Mouse (Mus musculus) kidney, postnatal 0 days (tissue): ENCODE measurements around the gene Map3k14. TPM values are rescaled to one million over a fixed set of nuclear protein-coding genes. Genes with fewer than 3 reads are reported as not detected.

Source experiments
- ATAC-seq: fragments of 200-750 bp; cut with Nextera tagmentation; replicated peaks from 2 replicates; pipeline ENCODE4 v1.8.0; 2017; ENCODE audit warnings: low read depth, moderate number of reproducible peaks, moderate TSS enrichment, moderate library complexity; ENCODE audit not compliant: low FRiP score
- DNase-seq: peaks from one replicate; pipeline ENCODE4 v3.0.0-alpha.2; 2016; ENCODE audit warnings: low spot score
- H3K27ac ChIP-seq: fragments of 300-500 bp; sonication (generic); 2 replicates; pipeline ENCODE4 v1.5.1; 2014; ENCODE audit warnings: mild to moderate bottlenecking
- H3K27me3 ChIP-seq: fragments of 300-500 bp; sonication (generic); 2 replicates; pipeline ENCODE4 v1.6.1; 2014; ENCODE audit warnings: low read length, mixed read lengths; ENCODE audit not compliant: insufficient read depth
- H3K36me3 ChIP-seq: fragments of 300-500 bp; sonication (generic); 2 replicates; pipeline ENCODE4 v1.6.1; 2014; ENCODE audit warnings: low read length, mixed read lengths; ENCODE audit not compliant: insufficient read depth
- H3K4me1 ChIP-seq: fragments of 300-500 bp; sonication (generic); replicated peaks from 2 replicates; pipeline ENCODE4 v1.6.1; 2014; ENCODE audit warnings: antibody characterized with exemption, low read length, mixed read lengths; ENCODE audit not compliant: insufficient read depth
- H3K4me2 ChIP-seq: fragments of 300-500 bp; sonication (generic); 2 replicates; pipeline ENCODE4 v1.6.1; 2014; ENCODE audit warnings: mild to moderate bottlenecking, low read length, moderate library complexity, mixed read lengths
- H3K4me3 ChIP-seq: fragments of 300-500 bp; sonication (generic); replicated peaks from 2 replicates; pipeline ENCODE4 v1.5.1; 2014; ENCODE audit warnings: low read depth, low read length
- H3K9ac ChIP-seq: fragments of 300-500 bp; sonication (generic); 2 replicates; pipeline ENCODE4 v1.6.1; 2014; ENCODE audit warnings: low read depth, low read length
- H3K9me3 ChIP-seq: fragments of 300-500 bp; sonication (generic); replicated peaks from 2 replicates; pipeline ENCODE4 v1.6.1; 2016; ENCODE audit warnings: low read length, inconsistent platforms, mixed read lengths
- CTCF ChIP-seq: IDR thresholded peaks from 2 replicates; pipeline ENCODE4 v1.5.1; 2016; ENCODE audit warnings: antibody characterized with exemption, low read depth, mild to moderate bottlenecking, moderate library complexity
- WGBS: fragments of 180-500 bp; shearing (Covaris S2); extraction: QIAGEN DNeasy Blood & Tissue Kit; methylation state at CpG from one replicate; pipeline ENCODE4 v1.1.7; 2014; 5-methylcytosine and 5-hydroxymethylcytosine counted together
- polyA plus RNA-seq: library from polyadenylated mRNA; unstranded; fragments of >200 nt; fragmentation: Nextera tagmentation; extraction: Ambion mirVana; gene quantifications from 2 replicates; pipeline ENCODE4 v1.2.1, GENCODE M21; 2015

Map3k14 gene
- polyA plus RNA-seq, 1 experiment from 2014 or later = 3.2 TPM

GRCm38 (mm10) chr11:103213712-103214111 is 53.6 kb downstream of the Map3k14 start:
- Histone ChIP-seq H3K9ac (no peak overlapping the region), H3K4me1 (0 out of 2 replicates have a peak, but pooled peaks cover 13% of the 10 kb centered on the region), H3K4me2 (no peak overlapping the region), H3K36me3 (no peaks in the 10 kb centered on the region), H3K27ac (no peak overlapping the region), H3K9me3 (no peaks in the 10 kb centered on the region), H3K27me3 (no peaks in the 10 kb centered on the region), H3K4me3 (no peak overlapping the region)
- peak; percentile 30; the same call in 1 of the 2 replicates for TF ChIP-seq CTCF
- DNase-seq (no peak), ATAC-seq (no peak)
- WGBS = 87% methylated on average over 5 of the region's 5 CpGs

- Histone ChIP-seq H3K27me3 (no peaks in the 10 kb centered on the region), H3K9ac (no peak overlapping the region), H3K4me1 (no peaks in the 10 kb centered on the region), H3K9me3 (no peaks in the 10 kb centered on the region), H3K4me2 (no peak overlapping the region), H3K36me3 (no peaks in the 10 kb centered on the region), H3K4me3 (no peak overlapping the region), H3K27ac (no peak overlapping the region)
- no peak for ATAC-seq
- DNase-seq = no peak
- WGBS = 59% methylated on average over 8 of the region's 8 CpGs
- TF ChIP-seq CTCF = no peak
Observed at GRCm38 (mm10) chr11:103210291-103210690, 57.0 kb downstream of the Map3k14 start.

GRCm38 (mm10) chr11:103208458-103208857 is 58.8 kb downstream of the Map3k14 start, which contains the start of gene 1700023F06Rik:
Gene 1700023F06Rik, minus strand, starts transcription at chr11:103208558.
- TF ChIP-seq CTCF = no peak
- Histone ChIP-seq H3K4me2 (no peak within 1 kb of the TSS), H3K27ac (no peak within 1 kb of the TSS), H3K27me3 (no peaks in the 10 kb centered on the region), H3K9ac (no peak within 1 kb of the TSS), H3K4me1 (no peaks in the 10 kb centered on the region), H3K4me3 (no peak within 1 kb of the TSS), H3K9me3 (no peaks in the 10 kb centered on the region), H3K36me3 (no peaks in the 10 kb centered on the region)
- 89% methylated on average over 3 of the region's 3 CpGs for WGBS
- DNase-seq (no peak), ATAC-seq (no peak)

- Histone ChIP-seq H3K27ac (no peak overlapping the region), H3K4me2 (no peak overlapping the region), H3K9me3 (no peaks in the 10 kb centered on the region), H3K27me3 (no peaks in the 10 kb centered on the region), H3K4me3 (no peak overlapping the region), H3K9ac (no peak overlapping the region), H3K36me3 (no peaks in the 10 kb centered on the region), H3K4me1 (no peaks in the 10 kb centered on the region)
- DNase-seq (no peak), ATAC-seq (no peak)
- WGBS = 92% methylated on average over 6 of the region's 6 CpGs
- no peak for TF ChIP-seq CTCF
Observed at GRCm38 (mm10) chr11:103206203-103206602, 61.1 kb downstream of the Map3k14 start.

- ATAC-seq = no peak
- Histone ChIP-seq H3K9me3 (no peaks in the 10 kb centered on the region), H3K4me2 (no peak overlapping the region), H3K9ac (no peak overlapping the region), H3K27ac (no peak overlapping the region), H3K4me1 (peaks cover 8% of the 10 kb centered on the region), H3K4me3 (no peak overlapping the region), H3K36me3 (no peaks in the 10 kb centered on the region), H3K27me3 (peaks cover 23% of the 10 kb centered on the region)
- DNase-seq = no peak
- no peak for TF ChIP-seq CTCF
Observed at GRCm38 (mm10) chr11:103202376-103202775, 64.9 kb downstream of the Map3k14 start.

- DNase-seq = no peak
- WGBS = 30% methylated on average over 6 of the region's 6 CpGs
- Histone ChIP-seq H3K27me3 (peaks cover 25% of the 10 kb centered on the region), H3K4me3 (no peak overlapping the region), H3K36me3 (no peaks in the 10 kb centered on the region), H3K4me1 (peaks cover 8% of the 10 kb centered on the region), H3K9me3 (no peaks in the 10 kb centered on the region), H3K27ac (no peak overlapping the region), H3K4me2 (no peak overlapping the region), H3K9ac (no peak overlapping the region)
- no peak for ATAC-seq
- TF ChIP-seq CTCF = no peak
Observed at GRCm38 (mm10) chr11:103201664-103202063, 65.6 kb downstream of the Map3k14 start.
